Mouse (Mus musculus) ovary, postnatal 14 days (tissue): ENCODE results near the gene Ssr2.

Experiments
- DNase-seq: peaks from one replicate; pipeline ENCODE4 v3.0.0; 2022; ENCODE audit warnings: low spot score

Ssr2 gene

DNA sequence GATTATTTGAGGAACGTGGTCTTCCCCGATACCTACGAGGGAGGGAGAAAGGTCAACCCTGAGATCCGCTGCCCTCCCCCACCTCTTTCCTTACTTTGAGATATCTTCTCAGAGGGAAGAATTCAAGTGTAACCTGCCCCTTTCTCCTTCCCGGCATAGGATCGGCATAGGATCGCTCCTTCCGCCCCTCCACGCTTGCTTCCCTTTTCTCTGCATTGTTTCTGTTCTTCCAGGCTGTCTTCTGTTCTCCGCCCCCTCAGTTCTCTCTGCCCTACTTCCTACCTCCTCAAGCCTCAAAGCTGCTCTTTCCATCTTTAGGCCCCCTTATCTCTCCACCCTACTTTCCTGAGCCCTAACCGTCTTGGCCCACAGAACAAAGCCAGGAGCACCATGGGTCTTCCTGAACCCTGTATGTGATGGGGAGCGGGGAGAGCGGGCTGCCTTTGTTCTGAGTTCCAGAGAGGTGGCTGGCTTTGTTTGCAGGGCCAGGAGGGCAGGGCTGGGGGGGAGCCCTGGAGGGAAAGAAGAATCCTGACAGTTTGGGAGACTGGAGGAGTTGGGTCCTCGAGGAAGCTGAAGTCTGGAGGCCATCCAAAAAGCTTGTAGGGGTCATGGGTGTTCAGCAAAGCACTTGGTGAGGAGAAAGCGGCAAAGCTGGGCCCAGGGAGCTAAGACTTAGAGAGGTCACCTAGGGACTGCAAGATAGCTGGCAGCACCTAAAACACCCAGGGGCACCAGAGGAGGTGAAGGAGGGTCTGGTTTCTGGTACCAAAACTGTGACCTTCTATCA lies 47.9 kb downstream of the Ssr2 start:
- DNase-seq, result no peak

DNA sequence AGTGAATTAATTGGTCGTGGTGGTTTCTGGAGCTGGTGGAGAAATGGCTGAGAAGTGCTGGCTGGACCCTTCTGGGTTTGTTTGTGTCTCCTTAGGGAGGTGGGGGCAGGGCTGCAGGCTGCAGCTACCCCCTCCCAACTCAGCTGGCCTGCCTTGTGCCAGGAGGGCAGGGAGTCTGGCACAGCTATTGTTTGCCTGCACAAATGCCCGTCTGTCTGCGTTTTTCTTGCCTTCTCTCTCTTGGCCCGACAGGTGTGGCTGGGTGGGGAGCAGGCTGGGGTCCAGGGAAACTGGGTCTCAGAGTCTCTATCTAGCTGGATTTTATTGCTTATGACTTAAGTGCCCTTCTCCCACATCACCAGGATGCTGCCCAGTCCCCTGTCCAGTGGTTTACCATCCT lies 48.6 kb downstream of the Ssr2 start:
- no peak for DNase-seq

DNA sequence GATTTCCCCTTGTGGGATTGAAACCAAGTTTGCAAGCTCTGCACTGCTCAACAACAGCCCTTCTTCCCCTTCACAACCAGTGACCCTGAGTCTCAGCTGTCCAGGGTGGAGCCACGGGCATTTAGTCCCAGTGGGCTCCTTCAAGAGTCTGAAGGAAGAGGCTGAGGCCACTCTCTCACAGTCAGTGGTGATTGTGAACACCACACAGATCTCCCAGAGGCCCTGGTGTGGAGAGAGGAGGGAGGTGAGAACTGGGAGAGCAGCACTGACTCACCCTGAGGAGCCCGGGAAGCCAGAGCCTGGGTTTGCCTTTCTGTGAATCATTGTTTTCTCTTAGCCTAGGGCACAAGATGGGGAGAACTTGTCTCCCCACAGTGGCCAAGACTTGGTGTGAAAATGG lies 49.3 kb downstream of the Ssr2 start:
- DNase-seq, result no peak

DNA sequence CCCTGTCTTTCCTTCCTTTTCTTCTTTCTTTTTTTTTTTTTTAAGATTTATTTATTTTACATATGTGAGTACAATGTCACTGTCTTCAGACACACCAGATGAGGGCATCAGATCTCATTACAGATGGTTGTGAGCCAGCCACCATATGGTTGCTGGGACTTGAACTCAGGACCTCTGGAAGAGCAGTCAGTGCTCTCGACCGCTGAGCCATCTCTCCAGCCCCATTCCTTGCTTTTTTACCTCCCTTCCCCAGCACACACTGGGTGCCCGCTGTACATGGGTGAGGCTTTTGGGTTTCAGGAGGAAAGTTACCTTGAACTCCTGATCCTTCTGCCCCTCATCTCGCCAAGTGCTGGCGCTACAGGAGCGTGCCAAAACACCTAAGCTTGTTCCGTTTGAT lies 49.9 kb downstream of the Ssr2 start:
- no peak for DNase-seq

- DNase-seq, result no peak
These were observed 50.6 kb downstream of the Ssr2 start for GRCm38 (mm10) chr3:88626316-88626715.

GRCm38 (mm10) chr3:88627114-88627513 lies 51.4 kb downstream of the Ssr2 start:
- no peak for DNase-seq

- DNase-seq, result no peak
These were observed 51.9 kb downstream of the Ssr2 start for GRCm38 (mm10) chr3:88627535-88627934.

DNA sequence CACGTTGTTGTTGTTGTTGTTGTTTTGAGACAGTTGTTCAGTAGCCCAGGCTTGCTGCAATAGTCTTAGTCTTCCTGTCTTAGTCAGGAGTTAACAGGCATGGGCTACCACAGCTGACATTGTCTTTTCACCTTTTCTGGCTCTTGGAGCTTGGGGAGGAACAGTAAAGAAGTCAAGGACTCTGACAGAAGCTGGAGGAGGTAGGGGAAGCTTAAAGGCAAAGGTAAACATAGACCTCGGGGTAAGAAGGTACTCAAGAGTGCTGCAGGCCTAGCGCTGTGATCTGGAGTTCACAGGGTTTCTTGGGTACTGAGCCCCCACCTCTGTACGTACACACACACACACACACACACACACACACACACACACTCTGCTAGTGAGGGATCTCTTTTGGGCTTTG lies 53.1 kb downstream of the Ssr2 start:
- no peak for DNase-seq

DNA sequence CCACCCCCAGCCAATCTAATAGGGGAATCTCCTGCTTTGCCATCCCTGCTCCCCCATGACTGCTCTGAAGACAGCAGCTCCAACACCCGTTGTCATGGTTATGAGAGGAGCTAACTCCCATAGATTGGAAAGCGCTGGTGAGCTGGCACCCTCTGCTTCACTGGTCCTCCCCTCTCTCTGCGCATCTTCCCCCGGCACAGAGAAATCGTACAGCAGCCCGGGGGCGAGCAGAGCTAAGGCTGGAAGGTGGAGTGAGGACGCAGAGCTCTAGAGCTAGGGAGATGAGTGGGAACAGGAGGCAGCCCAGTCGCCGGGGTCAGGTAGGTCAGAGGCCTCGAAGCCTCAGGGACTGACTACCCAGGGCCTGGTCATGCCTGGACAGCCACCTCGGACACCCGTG lies 53.6 kb downstream of the Ssr2 start:
- no peak for DNase-seq

- DNase-seq, result no peak
These were observed 54.3 kb downstream of the Ssr2 start for GRCm38 (mm10) chr3:88630018-88630417.

- no peak for DNase-seq
These were observed 55.2 kb downstream of the Ssr2 start for GRCm38 (mm10) chr3:88630849-88631341.

GRCm38 (mm10) chr3:88631921-88632587 lies 56.4 kb downstream of the Ssr2 start:
- DNase-seq, result no peak

DNA sequence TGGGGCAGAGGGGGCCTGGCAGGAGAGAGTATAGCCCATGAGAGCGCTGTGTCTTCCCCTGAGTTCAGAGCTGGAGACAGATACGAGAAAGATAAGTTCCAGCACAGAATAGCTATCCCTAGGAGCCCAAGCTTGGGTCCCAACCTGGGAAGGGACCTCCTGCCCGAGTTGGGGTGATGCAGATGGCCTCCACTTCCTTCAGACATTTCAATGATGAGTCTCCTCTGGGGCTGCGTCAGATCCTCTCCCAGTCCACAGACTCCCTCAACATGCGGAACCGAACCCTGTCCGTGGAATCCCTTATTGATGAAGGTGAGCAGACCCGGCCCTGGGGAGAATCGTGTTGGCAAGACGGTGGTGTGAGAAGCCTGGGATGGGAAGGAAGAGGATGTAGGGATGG lies 57.4 kb downstream of the Ssr2 start:
- no peak for DNase-seq

DNA sequence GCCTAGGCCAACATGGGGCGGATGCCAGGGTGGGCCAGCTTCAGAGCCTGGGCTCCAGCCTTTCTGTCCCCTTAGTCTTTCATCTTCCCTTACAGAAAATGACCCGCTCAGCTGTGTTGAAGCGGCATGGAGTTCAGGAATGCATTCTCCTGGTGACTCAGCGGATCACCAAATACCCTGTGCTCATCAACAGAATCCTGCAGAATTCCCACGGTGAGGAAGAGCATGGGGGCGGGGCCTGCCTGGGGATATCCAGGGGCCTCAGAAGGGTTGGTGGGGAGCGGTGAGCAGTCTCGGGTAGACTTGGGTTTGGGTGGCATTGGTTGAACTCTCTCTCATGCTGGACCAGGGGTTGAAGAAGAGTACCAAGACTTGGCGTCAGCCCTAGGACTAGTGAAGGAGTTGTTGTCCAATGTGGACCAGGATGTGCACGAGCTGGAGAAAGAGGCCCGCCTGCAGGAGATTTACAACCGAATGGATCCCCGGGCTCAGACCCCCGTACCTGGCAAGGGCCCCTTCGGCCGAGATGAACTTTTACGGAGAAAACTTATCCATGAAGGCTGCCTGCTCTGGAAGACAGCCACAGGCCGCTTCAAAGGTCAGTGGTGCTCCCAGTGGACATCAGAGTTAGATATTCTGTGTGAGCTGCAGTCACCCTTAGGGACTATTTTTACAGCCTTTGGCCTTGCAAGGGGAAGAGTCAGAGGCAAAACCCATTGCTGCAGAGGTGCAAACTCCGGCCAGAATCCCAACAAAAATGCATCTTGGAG lies 60.0 kb downstream of the Ssr2 start:
- DNase-seq, result no peak

DNA sequence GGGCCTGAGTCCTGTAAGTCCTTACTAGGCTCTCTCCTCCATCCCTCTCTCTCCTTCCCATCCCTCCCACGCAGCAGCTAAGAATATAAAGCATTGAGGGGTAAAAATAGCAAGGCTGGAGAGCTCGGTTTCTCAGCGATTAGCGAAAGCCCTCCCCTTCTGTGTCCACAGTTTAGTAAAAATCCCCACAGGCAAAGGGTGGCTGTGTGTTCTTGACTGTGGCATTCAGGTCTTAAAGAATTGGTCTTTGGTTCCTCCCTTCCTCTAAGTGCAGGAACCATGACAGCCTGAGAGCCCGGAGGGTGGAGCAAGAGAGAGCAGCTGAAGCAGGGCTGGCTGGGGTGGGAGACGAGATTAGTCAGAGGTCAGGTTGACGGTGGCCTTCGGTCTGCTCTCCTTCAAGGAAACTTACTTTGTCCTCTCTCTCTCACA lies 60.9 kb downstream of the Ssr2 start:
- no peak for DNase-seq

GRCm38 (mm10) chr3:88637134-88637533 lies 61.5 kb downstream of the Ssr2 start:
- no peak for DNase-seq
